Mouse (Mus musculus): Measurements from ENCODE around the gene Ahnak. TPM values are rescaled to one million over a fixed set of nuclear protein-coding genes. Genes with fewer than 3 reads are reported as not detected.
"Not testable (repeated sequence)": the region's sequence is repeated elsewhere in the genome, so short reads cannot be mapped to it uniquely, and the experiment has no call there.

Ahnak gene
- total RNA-seq, 2 experiments from 2014 or later: 183 to 204 TPM

- DNase-seq: no peak
Observed at GRCm38 (mm10) chr19:9040649-9041048, 51.6 kb downstream of the Ahnak start.

DNA sequence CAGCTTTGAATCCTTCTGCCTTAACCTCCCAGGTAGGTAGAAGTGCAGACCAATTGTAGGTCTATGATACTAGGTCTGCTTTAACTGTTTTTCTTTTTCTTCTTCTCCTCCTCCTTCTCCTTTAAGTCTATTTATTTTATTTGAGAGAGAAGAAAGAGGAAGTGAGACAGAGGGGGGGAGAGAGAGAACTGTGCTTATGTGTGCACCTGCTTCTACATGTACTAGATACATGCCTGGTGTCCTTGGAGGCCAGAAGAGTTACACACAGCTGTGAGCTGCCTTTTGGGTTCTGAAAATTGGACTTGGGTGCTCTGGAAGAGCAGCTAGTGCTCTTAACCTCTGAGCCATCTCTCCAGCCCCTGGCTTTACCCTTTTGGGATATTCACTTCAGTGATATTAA is 52.0 kb downstream of the Ahnak start:
- no peak for DNase-seq

DNA sequence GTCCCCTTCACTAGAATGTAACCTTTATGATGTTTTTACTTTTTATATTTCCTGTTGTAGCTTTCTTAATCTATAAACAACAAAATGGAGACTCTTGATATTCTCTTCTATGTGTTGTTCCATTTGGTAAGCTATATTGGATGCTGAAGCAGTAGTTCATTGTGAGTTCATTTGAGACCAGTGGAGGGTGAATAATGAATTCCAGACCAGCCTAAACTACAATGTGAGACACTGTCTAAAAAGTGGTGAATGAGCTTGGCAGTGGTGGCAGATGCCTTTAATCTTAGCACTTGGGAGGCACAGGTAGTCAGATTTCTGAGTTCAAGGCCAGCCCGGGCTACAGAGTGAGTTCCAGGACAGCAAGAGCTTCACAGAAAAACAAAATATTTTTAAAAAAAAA is 54.0 kb downstream of the Ahnak start:
- DNase-seq: no peak

GRCm38 (mm10) chr19:9044291-9044690 is 55.2 kb downstream of the Ahnak start:
- no peak for DNase-seq

GRCm38 (mm10) chr19:9047207-9047945 is 58.3 kb downstream of the Ahnak start:
- DNase-seq: no peak

DNA sequence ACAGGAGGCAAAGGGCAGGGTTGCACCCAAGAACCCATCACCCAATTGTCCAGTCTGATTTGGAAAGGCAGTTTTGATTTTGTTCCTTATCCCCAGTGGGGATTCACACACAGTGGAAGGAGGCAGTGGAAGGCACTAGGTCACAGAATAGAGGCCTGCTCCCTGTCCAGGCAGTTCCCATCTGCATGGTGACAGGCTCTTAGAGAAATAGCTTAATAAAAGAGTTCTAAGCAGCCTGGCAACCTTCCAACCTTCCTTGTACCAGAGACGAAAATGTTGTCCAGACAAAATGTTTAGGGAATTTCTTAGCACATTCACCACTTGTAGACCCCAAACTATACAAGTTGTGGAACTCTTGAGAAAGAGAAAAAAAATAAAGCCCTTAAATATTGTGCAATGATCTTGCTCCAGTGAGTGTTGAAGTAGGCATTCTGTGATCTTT is 58.9 kb downstream of the Ahnak start:
- no peak for DNase-seq

GRCm38 (mm10) chr19:9048981-9049687 is 60.0 kb downstream of the Ahnak start:
- DNase-seq: no peak

DNA sequence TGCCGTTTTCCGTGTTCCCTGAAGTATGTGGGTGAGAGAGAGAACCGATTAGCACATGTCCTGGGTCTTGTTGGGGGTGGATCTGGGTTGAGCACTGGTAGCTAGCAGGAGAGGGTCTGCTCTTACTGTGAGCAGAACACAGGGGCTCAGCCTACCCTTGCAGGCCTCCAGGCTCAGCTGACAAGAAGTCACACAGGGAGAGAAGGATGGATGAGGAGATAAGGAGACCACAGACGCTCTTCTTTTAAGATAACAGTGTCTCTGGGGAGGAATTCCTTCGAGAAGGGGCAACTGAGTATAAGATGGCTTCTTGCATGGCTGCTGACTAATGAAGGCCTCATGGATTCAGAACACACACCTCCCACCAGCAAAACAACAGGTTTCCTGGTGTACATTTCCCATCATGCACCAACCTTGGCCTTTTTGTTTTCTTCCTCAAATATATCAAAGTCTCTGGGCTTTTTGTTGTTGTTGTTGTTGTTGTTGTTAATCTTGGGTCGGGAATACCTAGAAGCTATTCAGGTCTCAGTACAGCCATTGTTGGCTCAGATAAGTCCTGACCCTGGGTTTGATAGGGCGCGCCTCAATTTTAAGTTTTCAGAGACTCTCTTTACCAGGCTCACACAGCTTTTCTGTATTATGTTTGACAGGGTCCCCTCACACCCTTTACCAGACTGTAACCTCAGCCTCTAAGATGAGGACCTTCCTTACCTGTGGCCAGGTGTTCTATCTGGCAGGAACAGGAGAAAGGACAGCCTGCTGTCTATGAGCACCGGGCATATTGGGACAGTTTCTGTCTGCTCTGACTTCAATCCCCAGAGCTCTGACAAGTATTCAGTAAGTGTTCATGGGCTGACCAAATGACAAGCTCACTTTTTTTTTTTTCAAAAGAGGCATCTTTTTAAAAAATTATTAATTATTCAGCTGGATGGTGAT is 61.5 kb downstream of the Ahnak start:
- no peak for DNase-seq

- not testable (repeated sequence) for DNase-seq
Observed at GRCm38 (mm10) chr19:9051985-9052384, 62.9 kb downstream of the Ahnak start.

DNA sequence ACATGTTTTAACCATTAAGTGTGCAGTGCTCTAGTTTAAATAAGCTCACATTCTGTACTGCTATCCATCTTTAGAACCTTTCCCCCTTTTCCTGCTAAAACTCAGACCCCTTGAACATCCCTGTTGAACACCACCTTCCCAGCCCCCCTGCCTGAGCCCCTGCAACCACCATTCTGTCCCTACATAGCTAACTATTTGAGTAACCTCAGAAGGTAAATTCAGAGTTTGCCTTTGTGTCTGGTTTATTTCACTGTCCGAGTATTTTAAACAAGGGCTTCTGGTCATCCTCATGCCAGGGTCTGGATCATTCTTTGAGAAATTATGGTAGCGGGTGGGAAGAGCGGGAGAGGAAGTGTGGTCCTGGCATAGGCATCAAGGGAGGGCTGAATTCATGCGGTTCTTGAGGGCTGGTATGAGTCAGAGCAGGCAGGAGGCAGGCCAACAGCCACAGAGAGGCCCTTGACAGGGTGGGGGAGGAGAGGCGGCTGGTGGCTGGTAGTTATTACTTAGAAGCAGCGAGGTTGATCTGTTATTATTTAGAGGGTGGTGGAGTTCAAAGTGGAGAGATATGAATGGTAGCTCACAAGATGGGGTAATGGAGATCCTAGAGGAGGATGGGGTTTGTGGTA is 63.8 kb downstream of the Ahnak start:
- peak; percentile 30 for DNase-seq

DNA sequence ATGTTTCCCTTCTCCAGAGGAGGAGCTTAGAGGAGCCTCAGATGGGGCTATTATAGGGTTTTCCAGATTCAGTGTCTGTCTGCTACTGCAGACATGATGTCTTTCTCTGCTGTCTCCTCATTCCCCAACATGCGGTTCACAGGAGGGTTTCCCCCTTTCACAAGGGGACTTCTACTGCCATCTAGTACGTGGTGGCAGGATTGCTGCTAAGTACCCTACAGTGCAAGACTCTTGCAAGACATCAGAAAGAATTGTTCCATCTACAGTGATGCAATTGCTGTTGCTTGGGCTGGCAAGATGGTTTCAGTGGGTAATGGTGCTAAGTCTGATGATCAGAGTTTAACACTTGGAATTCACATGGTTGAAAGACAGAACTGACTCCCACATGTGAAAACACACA is 66.1 kb downstream of the Ahnak start:
- DNase-seq: no peak

DNA sequence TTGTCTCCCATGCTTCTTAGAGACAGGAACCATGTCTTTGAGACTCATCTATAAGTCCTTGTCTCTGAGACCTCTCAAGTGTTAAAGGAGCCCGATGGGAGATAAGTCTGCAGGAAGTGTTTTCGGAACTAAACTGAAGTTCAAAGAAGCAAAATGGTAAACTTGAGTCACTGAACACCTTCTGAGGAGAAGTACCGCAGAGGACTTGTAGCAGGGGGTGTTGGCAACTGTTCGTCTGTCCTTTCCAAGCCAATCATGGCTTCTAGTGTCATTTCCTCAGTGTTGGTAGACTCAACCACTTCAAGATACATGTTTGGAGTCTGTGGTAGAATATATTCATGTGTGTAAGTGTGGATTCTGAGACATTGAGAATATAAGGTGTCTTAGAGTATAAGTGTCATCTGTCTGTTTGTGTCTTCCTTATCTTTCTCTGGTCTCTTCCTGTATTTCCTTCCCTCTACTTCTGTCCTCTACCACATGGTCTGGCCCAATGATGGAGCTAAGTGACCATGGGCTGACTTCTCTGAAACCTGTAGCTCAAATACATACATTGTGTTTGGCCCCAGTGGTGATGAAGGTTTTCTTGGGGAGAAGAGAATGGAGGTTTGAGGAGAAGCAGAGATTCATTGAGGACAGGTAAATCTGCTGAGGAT is 66.7 kb downstream of the Ahnak start:
- no peak for DNase-seq

DNA sequence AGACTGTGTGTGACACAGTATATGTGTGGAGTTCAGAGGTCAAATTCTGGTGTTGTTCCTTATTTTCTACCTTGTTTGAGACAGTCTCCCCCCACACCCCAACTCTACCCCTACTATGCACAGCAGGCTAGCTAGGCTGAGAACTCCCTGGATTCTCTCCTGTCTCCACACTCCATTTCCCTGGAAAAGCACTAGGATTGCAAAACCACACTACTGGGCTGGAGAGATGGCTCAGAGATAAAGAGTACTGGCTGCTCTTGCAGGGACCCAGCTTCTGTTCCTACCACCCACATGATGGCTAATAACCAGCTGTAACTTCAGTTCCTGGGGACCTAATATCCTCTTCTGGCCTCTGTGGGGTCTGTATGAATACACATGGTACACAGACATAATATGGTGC is 68.6 kb downstream of the Ahnak start:
- DNase-seq: no peak

DNA sequence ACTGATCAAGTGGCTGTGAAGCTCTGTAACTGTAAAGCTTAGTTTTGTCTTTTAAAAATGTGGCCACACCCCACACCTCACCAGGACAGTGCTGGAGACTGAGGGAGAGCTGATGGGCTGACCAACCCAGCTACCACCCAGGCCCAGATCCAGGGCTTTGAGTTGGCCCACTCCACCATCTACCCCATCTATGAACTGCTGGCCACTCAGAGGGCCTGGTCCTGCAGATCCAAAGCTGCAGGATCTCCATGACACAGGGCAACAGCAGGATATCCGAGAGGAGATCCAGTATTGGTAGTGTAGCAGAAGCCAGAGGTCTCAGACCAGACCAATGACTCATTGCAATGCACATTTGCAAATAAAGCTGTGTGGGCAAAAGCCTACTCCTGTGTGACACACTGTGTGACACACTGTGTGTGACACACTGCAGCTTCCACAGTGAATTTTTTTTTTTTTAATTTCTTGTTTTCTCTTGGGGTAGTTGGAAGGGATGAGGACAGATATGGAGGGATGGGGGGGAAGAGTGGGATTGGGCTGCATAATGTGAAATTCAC is 69.3 kb downstream of the Ahnak start:
- no peak for DNase-seq

DNA sequence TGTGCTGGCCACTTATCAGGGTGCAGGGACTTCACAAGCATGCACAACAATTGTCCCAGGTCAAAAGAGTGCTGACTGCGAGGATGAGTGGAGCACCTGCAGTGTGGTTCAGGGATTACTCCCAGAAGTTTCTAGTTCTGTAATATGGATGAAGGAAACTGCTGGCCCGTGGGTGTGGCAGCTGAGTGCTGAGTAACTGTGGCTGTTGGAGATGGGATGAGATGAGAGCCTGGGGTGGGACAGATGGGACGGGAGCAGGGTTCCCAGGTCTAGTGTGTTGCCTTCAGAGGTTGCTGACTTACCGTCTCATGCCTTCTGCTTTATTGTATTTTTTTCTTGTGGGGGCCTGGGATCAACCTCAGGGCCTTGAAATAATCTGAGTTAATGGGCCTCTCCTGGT is 69.9 kb downstream of the Ahnak start:
- no peak for DNase-seq

- DNase-seq: no peak
Observed at GRCm38 (mm10) chr19:9059391-9059790, 70.3 kb downstream of the Ahnak start.

DNA sequence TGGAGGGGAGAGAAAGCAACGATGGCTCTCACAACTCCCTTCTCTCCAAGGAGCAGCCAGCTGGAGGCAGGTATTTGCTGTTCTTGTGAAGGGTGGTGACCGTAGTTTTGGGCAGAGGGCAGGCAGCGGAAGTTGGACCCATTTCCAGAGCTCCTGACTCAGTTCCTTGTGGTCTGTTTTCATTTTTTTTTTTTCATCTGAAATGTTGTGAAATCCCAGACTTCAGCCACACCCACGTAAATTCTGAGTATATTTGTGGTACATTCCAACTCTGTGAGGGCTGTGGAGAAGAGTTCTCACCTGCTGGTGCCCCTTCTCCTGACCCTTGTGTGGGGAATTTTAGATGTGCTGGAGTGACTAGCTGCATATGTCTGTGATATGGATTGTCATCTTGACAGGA is 71.0 kb downstream of the Ahnak start:
- no peak for DNase-seq

DNA sequence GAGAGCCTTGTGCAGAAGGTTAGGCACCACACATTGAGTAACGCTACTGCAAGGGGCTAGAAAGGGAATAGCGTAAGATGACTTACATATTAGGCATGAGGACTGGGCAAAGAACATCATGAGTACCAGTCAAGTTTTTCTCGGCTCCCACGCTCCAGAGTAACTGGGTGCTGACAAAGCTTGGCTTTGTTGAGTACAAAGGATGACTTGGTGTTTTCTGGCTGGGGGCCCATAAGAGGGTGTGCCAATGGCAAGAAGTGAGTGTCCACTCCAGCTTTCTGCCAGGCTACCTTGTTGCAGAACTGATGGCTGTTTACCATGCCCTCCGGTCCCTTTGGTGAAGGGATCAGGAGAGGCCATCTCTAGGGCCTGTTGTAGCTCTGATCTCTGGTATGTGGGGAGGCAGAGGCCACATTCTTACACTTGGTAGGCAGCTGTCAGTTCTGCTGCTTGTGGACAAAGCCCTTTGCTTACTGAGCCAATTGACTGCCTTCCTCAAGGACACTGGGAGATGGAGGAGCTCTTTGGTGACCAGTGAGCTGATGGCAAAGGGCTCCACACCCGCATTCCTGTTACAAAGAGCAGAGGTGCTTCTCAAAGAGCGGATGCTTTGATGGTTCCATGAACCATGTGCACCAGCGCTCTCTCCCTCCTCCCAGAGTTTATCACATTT is 72.3 kb downstream of the Ahnak start:
- no peak for DNase-seq

GRCm38 (mm10) chr19:9062822-9063221 is 73.7 kb downstream of the Ahnak start:
- DNase-seq: no peak

DNA sequence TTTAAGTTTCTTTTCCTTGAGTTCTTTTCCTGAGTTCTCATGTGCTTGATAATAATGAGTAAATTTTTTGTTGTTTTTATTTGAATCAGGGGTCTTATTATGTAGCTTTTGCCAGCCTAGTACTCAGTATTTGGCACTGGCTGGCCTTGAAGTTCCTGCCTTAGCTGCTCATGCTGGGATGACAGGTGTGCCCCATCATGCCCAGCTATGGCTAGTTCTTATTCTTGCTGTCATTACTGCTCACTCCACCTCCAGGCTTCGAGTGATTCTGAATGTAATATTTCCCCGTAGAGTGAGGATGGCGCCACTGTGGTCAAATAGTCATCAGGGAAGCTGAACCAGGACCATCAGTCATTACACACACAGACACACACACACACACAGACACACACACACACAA is 74.7 kb downstream of the Ahnak start:
- no peak for DNase-seq
